Mouse (Mus musculus): Measurements from ENCODE around the gene Trim67.

DNA sequence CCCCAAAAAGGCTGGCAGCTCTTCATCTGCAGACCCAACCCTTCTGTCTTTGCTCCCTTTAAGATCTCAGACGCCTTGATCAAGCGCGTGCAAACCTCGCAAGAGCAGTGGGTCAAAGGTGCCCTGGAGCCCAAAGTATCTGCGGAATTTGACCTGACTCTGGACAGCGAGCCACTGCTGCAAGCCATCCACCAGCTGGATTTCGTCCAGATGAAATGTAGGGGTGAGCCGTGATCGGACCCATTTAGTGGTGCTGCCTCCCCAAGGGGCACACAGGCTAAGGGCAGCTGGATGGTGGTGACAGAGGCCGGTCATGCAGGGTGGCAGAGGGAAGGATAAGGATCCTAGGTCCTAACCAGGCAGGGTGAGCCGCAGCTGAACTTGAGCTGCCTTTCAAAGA lies 27.2 kb downstream of the Trim67 start:
- TF ChIP-seq CTCF (IDR thresholded peaks at IDR 0.05; ENCODE audit: borderline replicate concordance, control insufficient read depth, extremely low read depth, insufficient read depth, low read length, poor library complexity), result no peak
- TF ChIP-seq POLR2A (IDR thresholded peaks at IDR 0.05; ENCODE audit: control insufficient read depth, extremely low read depth, insufficient read depth, low read length, poor library complexity), result no peak

All from thymus, adult 2 months (tissue).